Mouse (Mus musculus) spleen, adult 2 months (tissue): ENCODE measurements around the gene Ptpn21.

Source experiments
- CTCF ChIP-seq: fragments of 200-500 bp; IDR thresholded peaks from 2 replicates; pipeline ENCODE4 v1.5.1; 2011; ENCODE audit warnings: mild to moderate bottlenecking, inconsistent platforms; ENCODE audit not compliant: insufficient read depth, insufficient read length, insufficient replicate concordance; ENCODE audit errors: extremely low read depth
- POLR2A ChIP-seq: fragments of 200-500 bp; IDR thresholded peaks from 2 replicates; pipeline ENCODE4 v1.6.1; 2011; ENCODE audit warnings: low read depth, low read length, inconsistent platforms

DNA sequence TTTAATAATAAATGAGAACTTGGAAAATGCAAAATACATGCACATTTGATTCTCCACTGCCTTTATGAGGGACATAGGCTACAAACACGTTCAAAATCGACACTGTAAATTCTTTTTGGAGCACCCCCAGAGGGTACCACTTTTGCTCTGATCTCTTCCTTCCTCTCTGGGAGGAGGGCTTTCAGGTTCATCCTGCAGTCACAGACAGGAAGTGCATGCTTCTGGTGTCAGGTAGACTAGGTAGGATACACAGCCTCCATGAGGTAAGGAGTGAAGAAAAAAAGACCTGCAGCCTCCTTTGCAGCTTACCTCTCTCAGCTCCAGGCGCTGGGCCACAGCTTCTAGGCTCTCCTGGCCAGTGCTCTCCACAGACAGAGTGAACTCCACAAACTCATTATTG is 4.0 kb downstream of the Ptpn21 start:
- TF ChIP-seq POLR2A (no peak), CTCF (no peak)
